10 mouse cellular contexts compared by ENCODE assay signal in genomic region chr7:140956556-140956869, GRCm38 (mm10). TPM values are rescaled to one million over a fixed set of nuclear protein-coding genes. Genes with fewer than 3 reads are reported as not detected.
DNase-seq lines count a peak whose midpoint lies in the region; ATAC-seq lines count a peak whose summit lies in the region.
"Had no signal": no experiment of that assay in that cellular context is flagged by ENCODE, and none has a peak within 500 bp of the region (broad histone marks: within the 10 kb centered on the region; RNA-seq: fewer than 3 reads in every experiment).

No protein-coding gene starts in this region.

- DNase-seq in heart, adult 8-10 months (ENCODE audit: low spot score), result no peak
- DNase-seq in lung, postnatal 25 days (ENCODE audit: low spot score), result no peak
- DNase-seq in left cerebral cortex, postnatal 14 days (ENCODE audit: low spot score in 2 of 2), result no peak
- no peak for DNase-seq in frontal cortex, postnatal 14 days (ENCODE audit: low spot score in 2 of 2)

- H3K36me3 ChIP-seq in heart, embryonic 11.5 days (ENCODE audit: control insufficient read depth, insufficient read depth, low read length), result no peaks in the 10 kb centered on the region
- H3K36me3 ChIP-seq in lung, embryonic 15.5 days, result no peaks in the 10 kb centered on the region; the same call in 1 of the 2 replicates
- H3K36me3 ChIP-seq in embryonic facial prominence, embryonic 15.5 days, result peaks cover 7% of the 10 kb centered on the region; the same call in 1 of the 2 replicates
- no peaks in the 10 kb centered on the region for H3K36me3 ChIP-seq in neural tube, embryonic 14.5 days (ENCODE audit: control insufficient read depth, insufficient read depth, low read length)

- H3K4me2 ChIP-seq in heart, embryonic 11.5 days, result peak overlapping the region; percentile 20; the same call in 1 of the 2 replicates
- peak overlapping the region; percentile 26 for H3K4me2 ChIP-seq in lung, embryonic 15.5 days
- H3K4me2 ChIP-seq in embryonic facial prominence, embryonic 15.5 days (replicated peaks), result peak overlapping the region; percentile 82
- no peak overlapping the region for H3K4me2 ChIP-seq in neural tube, embryonic 14.5 days (ENCODE audit: low read depth, low read length)

- H3K9ac ChIP-seq in heart, embryonic 11.5 days (ENCODE audit: low read depth, low read length), result no peak overlapping the region
- H3K9ac ChIP-seq in lung, embryonic 15.5 days, result no peak overlapping the region
- H3K9ac ChIP-seq in embryonic facial prominence, embryonic 15.5 days, result no peak overlapping the region; the same call in 1 of the 2 replicates
- no peak overlapping the region for H3K9ac ChIP-seq in neural tube, embryonic 14.5 days (replicated peaks; ENCODE audit: low read depth, low read length)

- whole genome bisulfite sequencing in heart, embryonic 11.5 days (ENCODE audit: insufficient replicate concordance), result 36% methylated on average over 6 of the region's 6 CpGs
- WGBS in lung, embryonic 15.5 days, result 36% methylated on average over 6 of the region's 6 CpGs
- 22% methylated on average over 6 of the region's 6 CpGs for WGBS in embryonic facial prominence, embryonic 15.5 days
- 58% methylated on average over 6 of the region's 6 CpGs for WGBS in neural tube, embryonic 14.5 days

- peaks cover 4% of the 10 kb centered on the region for H3K4me1 ChIP-seq in heart, embryonic 11.5 days (ENCODE audit: control insufficient read depth, insufficient read depth, low read length)
- H3K4me1 ChIP-seq in lung, embryonic 15.5 days, result peaks cover 43% of the 10 kb centered on the region
- H3K4me1 ChIP-seq in embryonic facial prominence, embryonic 15.5 days, result peaks cover 53% of the 10 kb centered on the region
- peaks cover 8% of the 10 kb centered on the region; the same call in 1 of the 2 replicates for H3K4me1 ChIP-seq in neural tube, embryonic 14.5 days (ENCODE audit: control insufficient read depth, insufficient read depth, low read length)

- no peak for ATAC-seq in heart, embryonic 11.5 days (replicated peaks; ENCODE audit: insufficient number of reproducible peaks, low FRiP score, low TSS enrichment)
- 0 out of 2 replicates have a peak, but pooled peaks have one; percentile 3 for ATAC-seq in lung, embryonic 15.5 days (ENCODE audit: borderline replicate concordance, extremely low read depth, low FRiP score, low TSS enrichment)
- ATAC-seq in embryonic facial prominence, embryonic 15.5 days (ENCODE audit: insufficient number of reproducible peaks, low FRiP score, low TSS enrichment, low read depth), result no peak
- no peak for ATAC-seq in neural tube, embryonic 14.5 days (ENCODE audit: low read depth)

- no peak overlapping the region for H3K4me3 ChIP-seq in heart, embryonic 11.5 days (ENCODE audit: low read depth, low read length)
- H3K4me3 ChIP-seq in lung, embryonic 15.5 days, result no peak overlapping the region
- peak overlapping the region; percentile 66 for H3K4me3 ChIP-seq in embryonic facial prominence, embryonic 15.5 days (replicated peaks)
- no peak overlapping the region for H3K4me3 ChIP-seq in neural tube, embryonic 14.5 days (ENCODE audit: low read depth, low read length)

- intact Hi-C loops in left cerebral cortex, postnatal 14 days (cut with DNase I), result loop anchor here (5.0 kb wide), 2 partner anchors 51 to 221 kb away; no protein-coding TSS in a partner anchor

- H3K27ac ChIP-seq in heart, embryonic 11.5 days (ENCODE audit: low read depth, low read length), result peak overlapping the region; percentile 77
- H3K27ac ChIP-seq in lung, embryonic 15.5 days, result peak overlapping the region; percentile 98
- H3K27ac ChIP-seq in embryonic facial prominence, embryonic 15.5 days (replicated peaks), result peak overlapping the region; percentile 98
- peak overlapping the region; percentile 16; the same call in 1 of the 2 replicates for H3K27ac ChIP-seq in neural tube, embryonic 14.5 days (ENCODE audit: low read depth, low read length)
- H3K27ac ChIP-seq: hindbrain, embryonic 14.5 days had no signal

- no peaks in the 10 kb centered on the region for H3K27me3 ChIP-seq in heart, embryonic 11.5 days (ENCODE audit: control insufficient read depth, insufficient read depth, low read length)
- no peaks in the 10 kb centered on the region for H3K27me3 ChIP-seq in lung, embryonic 15.5 days
- no peaks in the 10 kb centered on the region for H3K27me3 ChIP-seq in embryonic facial prominence, embryonic 15.5 days
- H3K27me3 ChIP-seq in neural tube, embryonic 14.5 days (ENCODE audit: control insufficient read depth, insufficient read depth, low read length), result no peaks in the 10 kb centered on the region

- H3K9me3 ChIP-seq in heart, embryonic 11.5 days (replicated peaks; ENCODE audit: control insufficient read depth, low read length), result no peaks in the 10 kb centered on the region
- H3K9me3 ChIP-seq in lung, embryonic 15.5 days, result no peaks in the 10 kb centered on the region
- no peaks in the 10 kb centered on the region for H3K9me3 ChIP-seq in embryonic facial prominence, embryonic 15.5 days (replicated peaks)
- H3K9me3 ChIP-seq in neural tube, embryonic 14.5 days (ENCODE audit: control insufficient read depth, low read length), result no peaks in the 10 kb centered on the region

RNA-seq across cellular contexts. Expression of gene Ifitm2, which starts 0.7 kb away (rescaled TPM):
- 420 and 429 TPM in 2 replicates for polyA plus RNA-seq in heart, embryonic 11.5 days (2014; fragmentation: Nextera tagmentation; extraction: Ambion mirVana)
- total RNA-seq in heart, adult 8-10 months (2022), result 100 to 1,000 TPM in 1 of 4 experiments, 10 to 100 TPM in 3; 86.2 to 101 (median 90.3) TPM
- 925 and 963 TPM in 2 replicates for polyA plus RNA-seq in lung, embryonic 15.5 days (2015; fragmentation: Nextera tagmentation; extraction: Ambion mirVana)
- 1,542 and 1,589 TPM in 2 replicates for polyA plus RNA-seq in embryonic facial prominence, embryonic 15.5 days (2015; fragmentation: Nextera tagmentation; extraction: Ambion mirVana)
- polyA plus RNA-seq in neural tube, embryonic 14.5 days (2014; fragmentation: Nextera tagmentation; extraction: Ambion mirVana), result 103 and 195 TPM in 2 replicates
- total RNA-seq in left cerebral cortex, postnatal 14 days (2021), result 10 to 100 TPM; 11.5 to 15.0 TPM

RNA-seq across cellular contexts. Expression of gene Gm45717, which starts 0.8 kb away (rescaled TPM):
- polyA plus RNA-seq in heart, embryonic 11.5 days (2014; fragmentation: Nextera tagmentation; extraction: Ambion mirVana), result 0.46 TPM in 1 of 2 replicates, not detected in the other
- total RNA-seq in heart, adult 8-10 months (2022), result not detected
- polyA plus RNA-seq in lung, embryonic 15.5 days (2015; fragmentation: Nextera tagmentation; extraction: Ambion mirVana), result not detected in 2 replicates
- 0.96 TPM in 1 of 2 replicates, not detected in the other for polyA plus RNA-seq in embryonic facial prominence, embryonic 15.5 days (2015; fragmentation: Nextera tagmentation; extraction: Ambion mirVana)
- polyA plus RNA-seq in neural tube, embryonic 14.5 days (2014; fragmentation: Nextera tagmentation; extraction: Ambion mirVana), result not detected in 2 replicates
- not detected for total RNA-seq in left cerebral cortex, postnatal 14 days (2021)
- total RNA-seq: adrenal gland, postnatal 4 days had no signal
- polyA plus RNA-seq: hindbrain, embryonic 14.5 days had no signal

RNA-seq across cellular contexts. Expression of gene Ifitm5, which starts 6.4 kb away (rescaled TPM):
- 0.34 TPM in 1 of 2 replicates, not detected in the other for polyA plus RNA-seq in heart, embryonic 11.5 days (2014; fragmentation: Nextera tagmentation; extraction: Ambion mirVana)
- total RNA-seq in heart, adult 8-10 months (2022), result under 1 TPM in 3 of 4 experiments, not detected in 1; 0.35 to 0.72 (median 0.37) TPM
- 2.8 and 4.0 TPM in 2 replicates for polyA plus RNA-seq in lung, embryonic 15.5 days (2015; fragmentation: Nextera tagmentation; extraction: Ambion mirVana)
- 110 and 112 TPM in 2 replicates for polyA plus RNA-seq in embryonic facial prominence, embryonic 15.5 days (2015; fragmentation: Nextera tagmentation; extraction: Ambion mirVana)
- polyA plus RNA-seq in neural tube, embryonic 14.5 days (2014; fragmentation: Nextera tagmentation; extraction: Ambion mirVana), result 0.28 and 0.62 TPM in 2 replicates
- total RNA-seq in left cerebral cortex, postnatal 14 days (2021), result not detected

RNA-seq across cellular contexts. Expression of gene Ifitm1, which starts 10.5 kb away (rescaled TPM):
- polyA plus RNA-seq in heart, embryonic 11.5 days (2014; fragmentation: Nextera tagmentation; extraction: Ambion mirVana), result 4.8 and 7.6 TPM in 2 replicates
- total RNA-seq in heart, adult 8-10 months (2022), result 1 to 10 TPM; 1.6 to 6.3 (median 5.0) TPM
- 47.1 and 54.5 TPM in 2 replicates for polyA plus RNA-seq in lung, embryonic 15.5 days (2015; fragmentation: Nextera tagmentation; extraction: Ambion mirVana)
- 126 and 137 TPM in 2 replicates for polyA plus RNA-seq in embryonic facial prominence, embryonic 15.5 days (2015; fragmentation: Nextera tagmentation; extraction: Ambion mirVana)
- 3.5 and 23.6 TPM in 2 replicates for polyA plus RNA-seq in neural tube, embryonic 14.5 days (2014; fragmentation: Nextera tagmentation; extraction: Ambion mirVana)
- 1 to 10 TPM; 4.7 to 4.9 TPM for total RNA-seq in left cerebral cortex, postnatal 14 days (2021)

RNA-seq across cellular contexts. Expression of gene Pgghg, which starts 15.3 kb away (rescaled TPM):
- polyA plus RNA-seq in heart, embryonic 11.5 days (2014; fragmentation: Nextera tagmentation; extraction: Ambion mirVana), result 11.1 and 12.0 TPM in 2 replicates
- total RNA-seq in heart, adult 8-10 months (2022), result 1 to 10 TPM; 3.8 to 5.3 (median 4.3) TPM
- 18.7 and 21.0 TPM in 2 replicates for polyA plus RNA-seq in lung, embryonic 15.5 days (2015; fragmentation: Nextera tagmentation; extraction: Ambion mirVana)
- 26.3 and 29.0 TPM in 2 replicates for polyA plus RNA-seq in embryonic facial prominence, embryonic 15.5 days (2015; fragmentation: Nextera tagmentation; extraction: Ambion mirVana)
- 4.6 and 8.7 TPM in 2 replicates for polyA plus RNA-seq in neural tube, embryonic 14.5 days (2014; fragmentation: Nextera tagmentation; extraction: Ambion mirVana)
- total RNA-seq in left cerebral cortex, postnatal 14 days (2021), result 1 to 10 TPM; 3.8 to 3.9 TPM

Comparison
In these comparisons a context has a peak if more than half of its experiments do, and no peak if none do; other contexts are left out.
1. H3K27ac ChIP-seq: peak in every context shown above with its lines; median percentile 98 in lung, embryonic 15.5 days; 98 in embryonic facial prominence, embryonic 15.5 days; 77 in heart, embryonic 11.5 days; 16 in neural tube, embryonic 14.5 days.
2. RNA of gene Ifitm5, which starts 6.4 kb away (polyA plus RNA-seq): 110 to 112 TPM in embryonic facial prominence, embryonic 15.5 days; 2.8 to 4.0 TPM in lung, embryonic 15.5 days, 0.34 TPM in heart, embryonic 11.5 days and 0.28 to 0.62 TPM in neural tube, embryonic 14.5 days; every median in the first group is over 10 times any median in the second.